Mouse (Mus musculus) C2C12 (cell line): ENCODE results near the gene Def8. TPM values are rescaled to one million over a fixed set of nuclear protein-coding genes. Genes with fewer than 3 reads are reported as not detected.
"Not testable (repeated sequence)": the region's sequence is repeated elsewhere in the genome, so short reads cannot be mapped to it uniquely, and the experiment has no call there.

ENCODE experiments used
- H3K27me3 ChIP-seq: one replicate; pipeline ENCODE4 v1.6.1; 2011; ENCODE audit not compliant: control insufficient read depth, insufficient read depth, insufficient read length
- H3K36me3 ChIP-seq: one replicate; pipeline ENCODE4 v1.6.1; 2011; ENCODE audit not compliant: control insufficient read depth, insufficient read depth
- H3K4me3 ChIP-seq: one replicate; pipeline ENCODE4 v1.5.1; 2011; ENCODE audit warnings: mild to moderate bottlenecking, control low read depth; ENCODE audit not compliant: poor library complexity, insufficient read depth, severe bottlenecking
- H3K79me2 ChIP-seq: one replicate; pipeline ENCODE4 v1.6.1; 2011; ENCODE audit not compliant: control insufficient read depth, insufficient read depth
- H3K79me3 ChIP-seq: one replicate; pipeline ENCODE4 v1.6.1; 2011; ENCODE audit warnings: low read depth, control low read depth
- H3ac ChIP-seq: one replicate; pipeline ENCODE3; 2011; ENCODE audit warnings: low read depth; ENCODE audit not compliant: control insufficient read depth, insufficient read length
- CEBPB ChIP-seq: IDR thresholded peaks from one replicate; pipeline ENCODE4 v1.6.1; 2011; ENCODE audit warnings: low read depth, mild to moderate bottlenecking, control low read depth, moderate library complexity
- CTCF ChIP-seq: IDR thresholded peaks from one replicate; pipeline ENCODE4 v1.5.1; 2011; ENCODE audit not compliant: control insufficient read depth, insufficient read depth, insufficient read length
- FOSL1 ChIP-seq: IDR thresholded peaks from one replicate; pipeline ENCODE4 v1.8.0; 2011; ENCODE audit warnings: mild to moderate bottlenecking, low read length; ENCODE audit not compliant: poor library complexity, insufficient read depth, severe bottlenecking
- MAX ChIP-seq: IDR thresholded peaks from one replicate; pipeline ENCODE4 v1.6.1; 2011; ENCODE audit warnings: mild to moderate bottlenecking, control low read depth
- MYOD1 ChIP-seq: IDR thresholded peaks from one replicate; pipeline ENCODE4 v1.6.1; 2011; ENCODE audit warnings: low read depth; ENCODE audit not compliant: control insufficient read depth, insufficient read length
- MYOG ChIP-seq: IDR thresholded peaks from one replicate; pipeline ENCODE4 v1.6.1; 2011; ENCODE audit not compliant: control insufficient read depth, insufficient read length; ENCODE audit errors: extremely low read depth
- USF1 ChIP-seq: IDR thresholded peaks from one replicate; pipeline ENCODE4 v1.6.1; 2011; ENCODE audit warnings: low read depth, mild to moderate bottlenecking, control low read depth, moderate library complexity
- polyA plus RNA-seq: library from polyadenylated mRNA; unstranded; fragments of >200 nt; fragmentation: generic; extraction: Trizol; gene quantifications from one replicate; pipeline ENCODE4 v1.2.1, GENCODE M21; 2012; ENCODE audit warnings: missing spikeins

Gene Def8
- polyA plus RNA-seq, 1 experiment, result 23.9 TPM

GRCm38 (mm10) chr8:123467476-123467875 lies 44.1 kb downstream of the Def8 start:
- Histone ChIP-seq H3K27me3 (no peaks in the 10 kb centered on the region), H3K79me3 (no peaks in the 10 kb centered on the region), H3K36me3 (no peaks in the 10 kb centered on the region), H3K4me3 (no peak overlapping the region), H3K79me2 (no peaks in the 10 kb centered on the region), H3ac (no peak overlapping the region)
- TF ChIP-seq FOSL1 (no peak), CTCF (no peak), CEBPB (no peak), MYOG (no peak), MAX (no peak), USF1 (no peak), MYOD1 (no peak)

- H3K36me3 ChIP-seq, H3ac ChIP-seq, H3K79me2 ChIP-seq: not testable (repeated sequence)
Measured at GRCm38 (mm10) chr8:123472991-123473390, 49.7 kb downstream of the Def8 start.

GRCm38 (mm10) chr8:123474549-123474948 lies 51.2 kb downstream of the Def8 start:
- H3ac ChIP-seq, H3K27me3 ChIP-seq, H3K36me3 ChIP-seq, H3K4me3 ChIP-seq: not testable (repeated sequence)
- Histone ChIP-seq H3K79me2 (peaks cover 17% of the 10 kb centered on the region), H3K79me3 (peaks cover 13% of the 10 kb centered on the region)

More at GRCm38 (mm10) chr8:123472991-123473390, 49.7 kb downstream of the Def8 start:
- H3K79me3 ChIP-seq, H3K4me3 ChIP-seq, H3K27me3 ChIP-seq: not testable (repeated sequence)

- Histone ChIP-seq H3K79me3 (peaks cover 24% of the 10 kb centered on the region), H3K36me3 (peaks cover 18% of the 10 kb centered on the region), H3K27me3 (no peaks in the 10 kb centered on the region), H3K79me2 (peaks cover 39% of the 10 kb centered on the region), H3ac (peak overlapping the region; percentile 35), H3K4me3 (peak overlapping the region; percentile 58)
- no peak for TF ChIP-seq MAX
- TF ChIP-seq CEBPB, result no peak
- TF ChIP-seq USF1, result no peak
- no peak for TF ChIP-seq CTCF
- TF ChIP-seq MYOD1, result no peak
- no peak for TF ChIP-seq FOSL1
- TF ChIP-seq MYOG, result no peak
Measured at GRCm38 (mm10) chr8:123476911-123477736, 53.8 kb downstream of the Def8 start.

- peaks cover 24% of the 10 kb centered on the region for H3K36me3 ChIP-seq
- no peaks in the 10 kb centered on the region for H3K27me3 ChIP-seq
- H3K79me3 ChIP-seq, result peaks cover 24% of the 10 kb centered on the region
- peaks cover 45% of the 10 kb centered on the region for H3K79me2 ChIP-seq
- peak within 1 kb of the TSS; percentile 84 for H3ac ChIP-seq
- peak within 1 kb of the TSS; percentile 58 for H3K4me3 ChIP-seq
- TF ChIP-seq CEBPB (no peak), MYOG (no peak), CTCF (no peak), MYOD1 (no peak), MAX (peak; percentile 68), FOSL1 (no peak), USF1 (no peak)
Measured at GRCm38 (mm10) chr8:123477737-123478258, 54.5 kb downstream of the Def8 start, which contains the start of gene Afg3l1. Gene Afg3l1 (plus strand): TSS chr8:123477903.

GRCm38 (mm10) chr8:123478456-123479218 lies 55.3 kb downstream of the Def8 start:
- no peaks in the 10 kb centered on the region for H3K27me3 ChIP-seq

More at GRCm38 (mm10) chr8:123478456-123479218, 55.3 kb downstream of the Def8 start:
- Histone ChIP-seq H3K79me2 (peaks cover 51% of the 10 kb centered on the region), H3K4me3 (peak overlapping the region; percentile 58), H3ac (peak overlapping the region; percentile 84), H3K36me3 (peaks cover 29% of the 10 kb centered on the region), H3K79me3 (peaks cover 26% of the 10 kb centered on the region)
- TF ChIP-seq CTCF (no peak), MAX (no peak), MYOG (no peak), USF1 (no peak), FOSL1 (no peak), CEBPB (no peak), MYOD1 (no peak)
